Mouse (Mus musculus) kidney, postnatal 10 days (tissue): ENCODE measurements around the gene Slc25a41.
A peak's percentile ranks its signal among the peaks of the same experiment; 100 is the strongest.

Experiments used
- DNase-seq: peaks from one replicate; pipeline ENCODE4 v3.0.0; 2021; ENCODE audit warnings: mixed read lengths

Gene Slc25a41

DNA sequence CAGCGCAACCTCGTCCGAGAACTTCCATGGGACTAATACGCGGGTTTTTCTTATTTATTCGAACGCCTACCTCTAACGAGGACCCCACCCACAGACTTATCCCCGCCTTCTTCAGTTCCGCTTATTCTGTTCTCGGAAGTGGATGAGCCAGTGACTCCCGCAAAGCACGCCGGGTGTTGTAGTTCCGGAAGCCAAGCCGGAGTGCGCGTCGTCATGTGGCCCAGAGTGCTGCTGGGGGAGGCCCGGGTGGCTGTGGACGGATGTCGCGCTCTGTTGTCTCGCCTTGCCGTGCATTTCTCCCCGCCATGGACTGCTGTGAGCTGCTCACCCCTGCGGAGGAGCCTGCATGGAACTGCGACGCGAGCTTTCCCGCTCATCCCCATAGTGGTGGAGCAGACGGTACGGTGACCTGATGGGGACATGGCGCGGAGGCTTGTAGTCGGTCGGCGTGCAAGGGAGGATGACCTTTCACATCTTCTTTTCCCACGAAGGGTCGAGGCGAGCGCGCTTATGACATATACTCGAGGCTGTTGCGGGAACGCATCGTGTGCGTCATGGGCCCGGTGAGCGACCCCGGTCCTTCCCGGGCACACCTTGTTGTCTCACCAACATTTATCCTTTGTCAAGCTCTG lies 51.2 kb downstream of the Slc25a41 start, which contains the start of gene Clpp:
TSS of gene Clpp (plus strand) at position 191 of the 632 bp plus-strand sequence.
- peak; percentile 97 for DNase-seq

DNA sequence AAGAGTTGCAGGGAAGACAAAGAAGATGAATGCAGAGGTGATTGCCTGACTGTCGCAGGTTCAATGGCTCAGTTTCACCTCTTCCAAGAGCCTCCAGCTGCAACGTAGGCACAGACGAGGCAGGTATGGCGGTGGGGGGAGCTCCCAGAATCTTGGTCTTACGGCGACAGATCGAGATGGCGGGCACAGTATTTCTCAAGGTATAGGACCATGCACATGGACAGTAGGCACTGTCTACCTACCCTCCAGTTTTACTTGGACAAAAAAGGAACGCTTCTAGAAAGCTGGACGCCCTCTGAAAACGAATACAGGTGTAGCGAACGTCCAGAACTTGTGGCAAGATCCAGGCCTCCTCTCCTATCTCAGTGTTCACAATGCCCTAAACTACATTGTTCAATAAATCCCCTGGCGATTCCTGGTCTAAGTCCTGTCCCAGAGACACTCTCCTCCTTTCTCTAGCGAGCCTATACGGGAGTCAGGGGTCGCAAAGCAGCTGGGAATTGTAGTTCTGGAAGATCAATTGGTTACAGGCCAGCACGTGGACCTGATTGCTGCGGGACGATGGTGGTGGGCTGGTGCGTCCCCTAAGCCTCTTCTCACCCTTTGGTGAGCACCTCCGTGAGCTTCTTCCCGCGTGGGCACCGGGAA lies 51.9 kb downstream of the Slc25a41 start:
- peak; percentile 83 for DNase-seq

DNA sequence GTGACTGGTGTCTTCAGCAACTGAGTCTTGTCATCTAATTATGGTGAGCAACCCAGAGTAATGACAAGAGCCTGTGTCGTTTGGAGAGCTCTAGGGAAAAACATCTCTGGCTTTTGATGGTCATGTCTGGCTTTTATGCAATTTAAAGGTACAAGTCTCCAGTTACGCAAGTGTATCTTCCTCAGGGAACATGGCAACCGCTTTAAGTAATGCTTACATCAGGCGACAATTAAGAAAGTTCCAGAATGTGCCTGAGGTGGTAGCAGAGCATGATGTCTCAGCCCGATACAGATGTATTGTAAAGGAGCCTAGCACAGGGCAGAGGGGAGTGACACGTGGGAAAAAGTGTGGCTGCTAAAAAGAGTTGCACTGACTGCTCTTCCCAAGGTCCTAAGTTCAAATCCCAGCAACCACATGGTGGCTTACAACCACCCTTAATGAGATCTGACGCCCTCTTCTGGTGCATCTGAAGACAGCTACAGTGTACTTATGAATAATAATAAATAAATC lies 52.5 kb downstream of the Slc25a41 start:
- DNase-seq = no peak

DNA sequence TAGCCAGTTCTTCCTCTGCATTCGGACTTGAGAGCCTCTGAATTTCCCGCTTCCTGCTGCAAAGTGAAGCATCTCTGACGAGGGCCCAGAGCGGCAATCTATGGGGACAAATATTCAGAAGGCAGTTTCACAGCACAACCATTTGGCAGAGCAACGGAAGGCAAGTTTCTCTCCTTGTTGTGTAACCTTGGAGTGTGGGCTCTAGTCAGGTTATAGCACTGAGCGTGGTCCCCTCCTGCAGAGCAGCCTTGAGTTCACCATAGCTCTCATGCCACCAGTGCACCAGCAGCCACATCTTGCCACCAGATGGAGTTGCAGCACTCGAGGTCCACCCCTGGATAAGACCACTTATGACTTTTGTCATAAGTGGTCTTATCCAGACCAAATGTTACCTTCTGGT lies 53.0 kb downstream of the Slc25a41 start:
- DNase-seq = no peak

DNA sequence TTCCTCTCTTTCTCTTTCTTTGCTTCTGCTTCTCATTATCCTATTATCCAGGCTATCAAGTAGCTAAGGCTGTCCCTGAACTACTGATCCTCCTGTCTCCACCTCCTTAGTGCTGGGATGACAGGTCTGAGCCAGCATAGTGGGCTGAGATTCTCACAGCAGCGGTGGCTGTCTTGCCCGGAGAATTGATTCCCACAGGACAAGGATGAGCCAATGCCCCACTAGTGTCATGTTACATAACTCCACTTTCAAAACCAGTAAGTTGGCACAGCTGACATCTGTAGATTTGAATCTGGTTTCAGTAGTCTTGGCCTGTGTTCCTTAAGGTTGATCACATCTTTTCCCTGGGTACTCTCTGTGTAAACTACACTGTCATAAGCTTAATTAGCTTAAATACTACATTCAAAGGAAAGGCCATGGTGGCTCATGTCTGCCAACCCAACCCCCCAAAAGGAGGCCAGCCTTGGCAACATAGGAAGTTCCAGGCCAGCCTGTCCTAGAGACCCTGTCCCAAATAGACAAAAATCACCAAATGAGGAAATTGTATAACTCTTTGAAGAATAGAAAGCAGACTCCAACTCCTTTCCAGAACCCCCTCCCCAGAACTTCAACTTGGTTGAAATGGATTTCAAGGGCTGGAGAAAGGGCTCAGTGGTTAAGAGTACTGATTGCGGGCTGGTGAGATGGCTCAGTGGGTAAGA lies 55.2 kb downstream of the Slc25a41 start:
- no peak for DNase-seq

DNA sequence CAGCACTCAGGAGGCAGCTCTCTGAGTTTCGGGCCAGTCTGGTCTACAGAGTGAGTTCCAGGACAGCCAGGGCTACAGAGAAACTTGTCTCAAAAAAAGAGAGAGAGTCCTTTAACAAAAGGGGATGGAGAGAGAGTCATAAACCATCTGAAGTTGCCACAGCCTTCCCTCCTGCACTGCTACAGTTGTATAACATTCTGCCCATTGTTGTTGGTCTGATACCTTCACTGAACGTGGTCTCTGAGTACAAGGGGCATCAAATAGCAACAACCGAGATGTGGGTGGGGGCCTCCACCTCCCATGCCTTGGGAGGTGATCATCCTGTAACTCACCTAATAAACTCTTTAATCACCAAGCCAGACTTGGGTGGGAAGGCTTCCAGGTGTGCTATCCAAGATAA lies 55.8 kb downstream of the Slc25a41 start:
- no peak for DNase-seq

DNA sequence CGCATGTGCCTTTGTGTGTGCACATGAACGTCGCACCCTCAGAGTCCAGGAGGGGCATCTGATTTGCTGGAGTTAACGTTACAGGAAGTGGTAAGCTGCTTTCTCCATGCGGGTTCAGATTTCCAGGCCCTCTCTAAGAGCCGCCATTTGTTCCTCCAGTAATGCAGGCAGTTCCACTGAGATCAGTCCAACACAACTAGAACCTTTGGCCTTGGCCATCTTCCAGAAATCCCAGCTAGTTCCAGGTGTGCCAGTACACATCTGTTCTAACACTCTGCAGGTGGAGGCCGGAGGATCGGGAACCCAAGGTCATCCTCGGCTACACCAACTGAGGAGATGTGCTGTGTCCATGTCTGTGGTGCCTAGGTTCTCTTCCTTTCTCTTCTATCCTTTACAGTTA lies 56.6 kb downstream of the Slc25a41 start:
- DNase-seq = no peak
